Mouse (Mus musculus): ENCODE measurements around the gene Tsks. TPM values are rescaled to one million over a fixed set of nuclear protein-coding genes. Genes with fewer than 3 reads are reported as not detected.

Gene Tsks
- not detected for polyA plus RNA-seq (2017; shearing (Covaris generic))

DNA sequence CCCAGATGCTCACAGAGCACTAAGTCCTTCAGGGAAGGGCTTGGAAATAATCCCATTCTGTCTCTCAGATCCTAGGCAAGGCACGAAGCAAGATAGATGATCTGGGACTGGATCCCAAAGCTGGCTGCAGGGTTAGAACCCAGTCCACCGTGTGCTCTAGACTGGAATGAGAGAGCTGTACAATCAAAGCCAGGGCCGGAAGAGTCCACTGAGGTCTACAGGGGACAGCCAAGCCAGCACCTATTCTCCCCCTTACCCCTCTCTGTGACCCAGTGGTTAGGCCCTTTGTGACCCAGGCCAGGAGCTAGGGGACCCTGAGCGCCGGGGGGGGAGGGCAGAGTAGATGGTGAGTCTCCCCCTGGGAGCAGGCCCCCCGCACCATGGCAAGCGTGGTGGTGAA is at the start of gene Tsks:
Tsks (plus strand) TSS at position 301 of the 400 bp plus-strand sequence.

DNA sequence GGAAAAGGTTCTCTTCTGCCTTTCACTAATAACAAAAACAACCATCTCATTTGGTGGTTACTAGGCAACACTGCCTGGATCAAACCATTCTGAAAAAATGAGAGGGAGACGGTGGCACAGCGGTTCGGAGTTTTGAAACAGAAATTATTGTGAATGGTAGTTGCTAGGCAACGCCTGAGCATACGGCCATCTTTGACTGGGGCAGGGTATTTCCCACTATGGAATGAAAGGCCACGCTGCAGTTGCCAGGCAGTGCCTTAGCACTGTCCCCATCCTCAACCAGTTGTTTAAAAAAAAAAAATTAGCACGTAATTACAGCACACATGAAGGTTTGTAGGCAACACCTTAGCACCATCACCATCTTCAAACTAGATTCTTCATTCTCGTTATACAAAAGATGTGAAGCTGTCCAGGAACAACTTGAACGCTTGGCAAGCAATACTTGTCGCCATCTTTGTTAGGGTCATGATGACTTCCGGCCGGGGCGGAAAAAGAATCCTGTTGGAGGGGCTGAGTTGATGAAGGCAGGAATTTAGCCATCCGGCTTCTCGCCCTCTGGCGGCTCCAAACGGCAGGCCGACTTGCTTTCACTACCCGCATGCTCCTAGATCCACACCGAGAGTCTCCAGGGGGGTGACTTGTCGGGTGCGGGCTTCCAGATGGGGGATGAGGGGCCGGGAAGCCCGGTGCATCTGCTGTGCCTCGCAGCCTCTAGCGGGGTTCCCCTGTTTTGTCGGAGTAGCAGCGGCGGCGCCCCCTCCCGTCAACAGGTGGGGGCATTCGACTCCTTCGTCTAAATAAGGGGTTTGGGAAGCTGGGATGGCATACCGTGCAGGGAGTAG is 47.2 kb upstream of the Tsks start, which contains the start of gene Fuz:
Fuz (plus strand) TSS at position 487 of the 842 bp plus-strand sequence.

DNA sequence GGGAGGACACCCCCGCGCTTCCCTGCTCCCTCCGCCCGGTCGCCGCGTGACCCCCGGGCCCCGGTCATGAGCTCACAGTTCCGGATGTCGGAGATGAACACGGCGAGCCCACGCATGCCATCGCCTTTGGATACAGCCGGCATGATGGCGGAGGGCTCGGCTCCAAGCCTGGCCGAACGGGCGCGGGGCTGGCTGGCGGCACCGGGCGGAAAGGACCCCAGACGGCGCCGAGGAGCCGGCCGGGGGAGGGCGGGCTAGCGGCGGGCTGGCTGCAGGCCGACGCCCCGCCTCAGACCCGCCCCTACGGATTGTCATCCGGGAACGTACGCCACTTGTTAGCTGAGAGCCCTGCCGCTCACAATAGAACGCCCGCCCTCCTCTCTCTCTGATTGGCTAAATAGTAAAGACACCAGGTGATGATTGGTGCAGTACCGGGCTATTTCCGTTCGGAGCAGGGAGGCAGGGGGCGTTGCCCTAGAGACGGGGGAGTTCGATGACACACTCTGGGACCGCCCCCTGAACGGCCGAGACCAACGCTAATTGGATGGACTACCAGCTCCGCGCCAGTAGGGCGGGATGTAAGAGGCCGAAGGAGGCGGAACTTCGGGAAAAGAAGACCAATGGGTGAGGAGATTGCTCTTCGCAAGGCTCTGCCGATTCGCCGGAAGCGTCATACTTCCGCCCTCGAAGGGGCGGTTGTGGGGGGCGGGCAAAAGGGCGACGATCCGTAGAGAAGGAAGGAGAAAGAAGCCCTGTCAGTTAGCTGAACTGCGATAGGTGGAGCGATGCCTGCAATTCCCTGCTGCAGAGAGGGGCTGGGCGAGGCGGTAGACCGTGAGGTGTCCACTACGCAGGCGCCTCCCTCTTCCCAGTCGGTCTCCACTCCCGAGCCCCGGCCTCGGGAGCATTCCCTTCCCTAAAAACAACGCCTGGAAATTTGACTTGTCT is 13.5 kb upstream of the Tsks start, which contains the start of gene Ap2a1:
Ap2a1 (minus strand) TSS at position 293 of the 948 bp plus-strand sequence.

DNA sequence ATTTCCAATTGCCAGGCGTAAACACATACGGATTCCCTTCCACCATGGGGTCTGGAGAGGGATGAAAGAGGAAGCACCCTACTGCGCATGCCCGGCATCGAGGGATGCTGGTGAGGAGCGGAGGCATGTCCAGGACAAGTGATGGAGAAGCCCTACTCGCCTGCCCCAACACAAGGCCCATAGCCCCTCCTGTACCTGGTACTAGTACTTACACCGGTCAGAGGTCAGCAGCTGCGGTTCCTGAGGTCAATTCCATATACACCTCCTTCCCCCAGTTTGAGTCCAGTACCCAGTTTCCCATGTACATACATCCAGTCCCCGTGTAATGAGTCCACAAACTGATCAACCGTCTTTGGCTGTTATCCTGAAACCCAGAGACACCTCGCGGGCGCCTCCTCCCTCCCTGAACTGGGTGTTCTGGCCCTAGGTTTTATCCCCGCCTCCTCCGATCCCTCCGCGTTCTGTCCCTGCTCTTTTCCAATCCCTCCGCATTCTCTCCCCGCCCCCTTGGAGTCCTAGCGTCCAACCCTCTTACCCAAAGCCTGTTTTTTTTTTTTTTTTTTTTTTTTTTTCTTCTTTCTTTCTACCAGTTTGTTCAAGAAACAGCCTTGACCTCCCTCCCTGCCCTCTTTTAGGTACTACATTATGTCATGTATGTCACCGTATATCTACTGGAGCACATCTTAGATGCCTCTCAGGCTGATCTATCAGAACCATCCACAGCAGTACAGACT is 31.5 kb downstream of the Tsks start, which contains the start of gene Cpt1c:
Cpt1c (minus strand) TSS at position 469 of the 734 bp plus-strand sequence.

DNA sequence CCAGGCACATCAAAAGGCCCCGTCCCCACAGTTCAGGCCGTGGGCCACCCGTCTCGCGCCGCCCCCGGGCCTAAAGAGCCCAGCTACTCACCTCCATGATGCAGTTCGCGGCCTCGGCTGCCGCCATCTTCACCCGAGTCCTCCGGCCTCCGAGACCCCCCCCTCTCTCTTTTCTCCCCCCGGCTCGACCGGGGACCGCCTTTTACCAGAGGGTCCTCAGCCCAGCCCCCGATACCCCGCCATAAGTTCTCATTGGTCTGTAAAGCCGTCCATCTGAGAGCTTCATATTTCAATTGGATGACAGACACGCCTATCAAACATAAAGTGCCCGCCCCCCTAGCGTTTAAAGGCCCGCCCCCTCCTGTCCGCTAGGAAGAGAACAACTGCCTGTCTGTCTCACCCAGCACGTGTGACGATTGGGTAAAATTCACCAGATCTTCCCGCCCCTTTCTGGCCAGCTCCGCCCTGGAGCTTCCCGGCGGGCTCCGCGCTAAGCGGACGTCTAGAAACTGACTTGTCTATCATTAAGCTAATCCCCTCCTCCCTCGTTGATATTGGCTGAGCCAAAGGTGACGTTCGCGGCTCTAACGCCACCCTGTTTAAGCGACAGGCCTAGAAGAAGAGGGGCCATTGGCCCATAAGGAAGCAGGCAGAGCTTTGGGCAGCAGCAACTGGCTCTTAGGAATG is 43.3 kb downstream of the Tsks start, which contains the start of gene Prmt1:
Prmt1 (minus strand) TSS at position 377 of the 687 bp plus-strand sequence.

DNA sequence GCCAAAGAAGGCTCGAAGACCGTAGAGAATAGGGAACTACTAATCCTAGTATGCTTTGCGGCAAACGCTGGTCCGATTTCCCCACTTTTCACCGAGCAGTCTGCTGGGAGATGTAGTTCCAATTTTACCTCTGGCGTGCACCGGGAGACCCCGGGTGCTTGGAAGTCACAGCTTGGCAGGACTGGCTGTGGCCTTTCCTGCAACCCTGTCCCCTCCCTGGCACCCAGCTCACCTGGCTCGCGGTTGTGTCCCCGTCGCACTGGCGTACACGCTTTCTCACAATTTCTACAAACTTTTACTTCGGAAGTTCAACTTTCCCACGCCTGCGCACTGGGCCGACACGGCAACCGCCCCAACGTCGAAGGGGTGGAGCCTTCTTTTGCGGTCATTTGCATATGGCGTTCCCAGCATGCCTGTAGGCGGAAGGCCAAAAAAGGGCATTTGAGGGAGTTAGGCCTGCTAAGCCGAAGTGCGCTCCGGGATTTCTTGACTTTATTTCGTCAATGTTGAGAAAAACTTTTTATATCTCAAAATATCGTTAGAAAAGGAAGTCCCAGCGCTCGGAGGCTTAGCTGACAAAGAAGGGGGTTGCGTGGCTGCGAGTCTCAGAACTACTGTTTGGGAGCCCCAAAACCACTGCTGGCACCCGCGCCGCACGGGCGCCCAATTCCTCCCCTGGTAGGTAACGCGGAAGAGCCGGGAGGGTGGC is 54.4 kb downstream of the Tsks start, which contains the start of gene Irf3:
Irf3 (plus strand) TSS at position 418 of the 709 bp plus-strand sequence.

DNA sequence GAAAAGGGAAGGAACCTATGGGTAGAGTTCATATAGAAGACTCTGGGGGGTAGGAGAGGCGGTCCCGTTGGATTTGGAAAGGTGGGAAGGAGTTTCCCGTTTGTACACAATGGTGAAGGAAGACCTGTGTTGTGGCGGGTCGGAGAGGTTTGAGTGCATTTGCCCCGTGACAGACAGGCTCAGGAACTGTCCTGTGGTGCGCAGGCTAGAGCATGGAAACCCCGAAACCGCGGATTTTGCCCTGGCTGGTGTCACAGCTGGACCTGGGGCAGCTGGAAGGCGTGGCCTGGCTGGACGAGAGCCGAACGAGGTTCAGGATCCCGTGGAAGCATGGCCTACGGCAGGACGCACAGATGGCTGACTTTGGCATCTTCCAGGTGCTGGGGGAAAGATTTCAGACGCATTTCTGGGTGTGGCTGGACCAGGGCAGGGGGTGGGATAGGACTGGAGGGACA is 55.5 kb downstream of the Tsks start, which contains the start of gene Bcl2l12:
Bcl2l12 (minus strand) TSS at position 212 of the 455 bp plus-strand sequence.

Other genes starting within 250 kb of the Tsks start
- not detected for gene Izumo2, start 234.5 kb upstream of the Tsks start, polyA plus RNA-seq (2017; shearing (Covaris generic))
- gene Vrk3, start 194.8 kb upstream of the Tsks start, polyA plus RNA-seq (2017; shearing (Covaris generic)) = 95.9 TPM
- 0.73 TPM for gene Zfp473, start 192.2 kb upstream of the Tsks start, polyA plus RNA-seq (2017; shearing (Covaris generic))
- 37.1 TPM for gene Nup62, start 127.1 kb upstream of the Tsks start, polyA plus RNA-seq (2017; shearing (Covaris generic))
- 0.85 TPM for gene Il4i1, start 126.8 kb upstream of the Tsks start, polyA plus RNA-seq (2017; shearing (Covaris generic))
- gene Atf5, start 126.5 kb upstream of the Tsks start, polyA plus RNA-seq (2017; shearing (Covaris generic)) = 0.70 TPM
- gene Akt1s1, start 94.2 kb upstream of the Tsks start, polyA plus RNA-seq (2017; shearing (Covaris generic)) = 35.2 TPM
- gene Tbc1d17, start 94.1 kb upstream of the Tsks start, polyA plus RNA-seq (2017; shearing (Covaris generic)) = 133 TPM
- 57.0 TPM for gene Pnkp, start 86.1 kb upstream of the Tsks start, polyA plus RNA-seq (2017; shearing (Covaris generic))
- 40.0 TPM for gene Ptov1, start 73.4 kb upstream of the Tsks start, polyA plus RNA-seq (2017; shearing (Covaris generic))
- gene Med25, start 50.5 kb upstream of the Tsks start, polyA plus RNA-seq (2017; shearing (Covaris generic)) = 48.6 TPM
- 20.9 TPM for gene Fuz, start 47.1 kb upstream of the Tsks start, polyA plus RNA-seq (2017; shearing (Covaris generic))
- 53.1 TPM for gene Ap2a1, start 13.7 kb upstream of the Tsks start, polyA plus RNA-seq (2017; shearing (Covaris generic))
- gene Cpt1c, start 31.6 kb downstream of the Tsks start, polyA plus RNA-seq (2017; shearing (Covaris generic)) = not detected
- 161 TPM for gene Prmt1, start 43.4 kb downstream of the Tsks start, polyA plus RNA-seq (2017; shearing (Covaris generic))
- gene Irf3, start 54.4 kb downstream of the Tsks start, polyA plus RNA-seq (2017; shearing (Covaris generic)) = 172 TPM
- 17.5 TPM for gene Bcl2l12, start 55.5 kb downstream of the Tsks start, polyA plus RNA-seq (2017; shearing (Covaris generic))
- gene Scaf1, start 73.2 kb downstream of the Tsks start, polyA plus RNA-seq (2017; shearing (Covaris generic)) = 27.3 TPM
- 11.5 TPM for gene Rras, start 74.8 kb downstream of the Tsks start, polyA plus RNA-seq (2017; shearing (Covaris generic))
- gene Prr12, start 109.7 kb downstream of the Tsks start, polyA plus RNA-seq (2017; shearing (Covaris generic)) = 2.2 TPM
- 104 TPM for gene Nosip, start 119.2 kb downstream of the Tsks start, polyA plus RNA-seq (2017; shearing (Covaris generic))
- 1.7 TPM for gene Prrg2, start 119.5 kb downstream of the Tsks start, polyA plus RNA-seq (2017; shearing (Covaris generic))
- gene Rcn3, start 149.0 kb downstream of the Tsks start, polyA plus RNA-seq (2017; shearing (Covaris generic)) = 10.6 TPM
- 6.2 TPM for gene Fcgrt, start 160.6 kb downstream of the Tsks start, polyA plus RNA-seq (2017; shearing (Covaris generic))
- gene Rps11, start 181.2 kb downstream of the Tsks start, polyA plus RNA-seq (2017; shearing (Covaris generic)) = 2,728 TPM
- gene Rpl13a, start 185.6 kb downstream of the Tsks start, polyA plus RNA-seq (2017; shearing (Covaris generic)) = 3,371 TPM
- gene Gm45713, start 193.0 kb downstream of the Tsks start, polyA plus RNA-seq (2017; shearing (Covaris generic)) = not detected
- gene Flt3l, start 193.2 kb downstream of the Tsks start, polyA plus RNA-seq (2017; shearing (Covaris generic)) = 252 TPM
- gene Pih1d1, start 211.1 kb downstream of the Tsks start, polyA plus RNA-seq (2017; shearing (Covaris generic)) = 30.4 TPM
- gene Aldh16a1, start 211.4 kb downstream of the Tsks start, polyA plus RNA-seq (2017; shearing (Covaris generic)) = 42.7 TPM
- gene Slc17a7, start 220.7 kb downstream of the Tsks start, polyA plus RNA-seq (2017; shearing (Covaris generic)) = 0.20 TPM
- not detected for gene Gfy, start 236.4 kb downstream of the Tsks start, polyA plus RNA-seq (2017; shearing (Covaris generic))
- not detected for gene Pth2, start 237.8 kb downstream of the Tsks start, polyA plus RNA-seq (2017; shearing (Covaris generic))

Measured in naive thymus-derived CD4-positive, alpha-beta T cell, adult 5 months (primary cell).